ENCODE assay signal across 10 mouse cellular contexts in genomic region chr16:94331886-94332252, GRCm38 (mm10). TPM values are rescaled to one million over a fixed set of nuclear protein-coding genes. Genes with fewer than 3 reads are reported as not detected.
A peak's percentile ranks its signal among the peaks of the same experiment; 100 is the strongest.
DNase-seq lines count a peak whose midpoint lies in the region; ATAC-seq lines count a peak whose summit lies in the region.
"Had no signal": no experiment of that assay in that cellular context is flagged by ENCODE, and none has a peak within 500 bp of the region (broad histone marks: within the 10 kb centered on the region; RNA-seq: fewer than 3 reads in every experiment).

No protein-coding gene starts in this region.

- H3K4me3 ChIP-seq in hindbrain, embryonic 10.5 days = no peak overlapping the region
- H3K4me3 ChIP-seq in hindbrain, embryonic 13.5 days = no peak overlapping the region
- H3K4me3 ChIP-seq: embryonic facial prominence, embryonic 15.5 days; lung, embryonic 15.5 days had no signal

- no peak overlapping the region for H3K9ac ChIP-seq in hindbrain, embryonic 13.5 days
- H3K9ac ChIP-seq: embryonic facial prominence, embryonic 15.5 days; lung, embryonic 15.5 days had no signal

- peaks cover 50% of the 10 kb centered on the region for H3K27me3 ChIP-seq in hindbrain, embryonic 10.5 days (ENCODE audit: insufficient read depth, poor library complexity, severe bottlenecking)
- H3K27me3 ChIP-seq in hindbrain, embryonic 13.5 days = peaks cover 30% of the 10 kb centered on the region

- H3K4me1 ChIP-seq in hindbrain, embryonic 10.5 days (replicated peaks) = peaks cover 34% of the 10 kb centered on the region
- H3K4me1 ChIP-seq in hindbrain, embryonic 13.5 days (replicated peaks) = peaks cover 30% of the 10 kb centered on the region

- no peak for ATAC-seq in hindbrain, embryonic 13.5 days (ENCODE audit: low FRiP score)
- ATAC-seq in monocyte, adult 5-6 weeks (replicated peaks; ENCODE audit: insufficient number of reproducible peaks, low FRiP score, low TSS enrichment, poor library complexity, severe bottlenecking) = peak; percentile 80

- H3K27ac ChIP-seq in hindbrain, embryonic 10.5 days = no peak overlapping the region
- H3K27ac ChIP-seq in hindbrain, embryonic 13.5 days = no peak overlapping the region
- H3K27ac ChIP-seq: embryonic facial prominence, embryonic 15.5 days; lung, embryonic 15.5 days had no signal

- H3K36me3 ChIP-seq in hindbrain, embryonic 10.5 days = no peaks in the 10 kb centered on the region
- H3K36me3 ChIP-seq in hindbrain, embryonic 13.5 days = no peaks in the 10 kb centered on the region
- H3K36me3 ChIP-seq: embryonic facial prominence, embryonic 15.5 days; lung, embryonic 15.5 days had no signal

- no peak overlapping the region for H3K4me2 ChIP-seq in hindbrain, embryonic 13.5 days
- H3K4me2 ChIP-seq: embryonic facial prominence, embryonic 15.5 days; lung, embryonic 15.5 days had no signal

- peak; percentile 61 for DNase-seq in hindbrain, embryonic 10.5 days (ENCODE audit: low spot score)
- DNase-seq in CD4-positive, CD25-positive, alpha-beta regulatory T cell, adult 2 months (ENCODE audit: low read depth, low spot score) = peak; percentile 88
- peak; percentile 68 for DNase-seq in adrenal gland, adult 2 months
- DNase-seq in embryo, embryonic 10 days (ENCODE audit: low spot score) = peak; percentile 79
- DNase-seq in kidney, postnatal 14 days = peak; percentile 63
- DNase-seq in urinary bladder, adult 2 months (ENCODE audit: low spot score) = peak; percentile 58

- WGBS in hindbrain, embryonic 10.5 days = 57% methylated on average over 5 of the region's 5 CpGs
- 65% methylated on average over 5 of the region's 5 CpGs for WGBS in hindbrain, embryonic 13.5 days

- H3K9me3 ChIP-seq in hindbrain, embryonic 10.5 days = no peaks in the 10 kb centered on the region
- H3K9me3 ChIP-seq in hindbrain, embryonic 13.5 days = no peaks in the 10 kb centered on the region
- H3K9me3 ChIP-seq: embryonic facial prominence, embryonic 15.5 days; lung, embryonic 15.5 days had no signal

RNA-seq across cellular contexts. Expression of gene Ripply3, which starts 3.6 kb away (rescaled TPM):
- polyA plus RNA-seq in hindbrain, embryonic 10.5 days (2016; fragmentation: Nextera tagmentation; extraction: Ambion mirVana) = 5.1 and 6.9 TPM in 2 replicates
- polyA plus RNA-seq in hindbrain, embryonic 13.5 days (2015; fragmentation: Nextera tagmentation; extraction: Ambion mirVana) = 1.8 and 2.7 TPM in 2 replicates
- 1 to 10 TPM; 4.1 to 7.5 TPM for total RNA-seq in adrenal gland, adult 2 months (2021)
- 2.4 and 3.0 TPM in 2 replicates for polyA plus RNA-seq in adrenal gland, adult 2 months (2012; rRNA removed)
- total RNA-seq in monocyte, adult 5-6 weeks (2017) = not detected in 3 replicates
- polyA plus RNA-seq in urinary bladder, adult 2 months (2012; rRNA removed) = 2.1 and 2.2 TPM in 2 replicates

RNA-seq across cellular contexts. Expression of gene Hlcs, which starts 18.5 kb away (rescaled TPM):
- polyA plus RNA-seq in hindbrain, embryonic 10.5 days (2016; fragmentation: Nextera tagmentation; extraction: Ambion mirVana) = 10.3 and 13.3 TPM in 2 replicates
- polyA plus RNA-seq in hindbrain, embryonic 13.5 days (2015; fragmentation: Nextera tagmentation; extraction: Ambion mirVana) = 8.0 and 9.3 TPM in 2 replicates
- 10 to 100 TPM; 15.0 to 16.6 TPM for total RNA-seq in adrenal gland, adult 2 months (2021)
- polyA plus RNA-seq in adrenal gland, adult 2 months (2012; rRNA removed) = 10.3 and 10.4 TPM in 2 replicates
- 21.4 to 41.3 TPM (median 32.1 TPM) in 3 replicates for total RNA-seq in monocyte, adult 5-6 weeks (2017)
- 11.0 and 11.9 TPM in 2 replicates for polyA plus RNA-seq in urinary bladder, adult 2 months (2012; rRNA removed)

RNA-seq across cellular contexts. Expression of gene Ttc3, which starts 38.5 kb away (rescaled TPM):
- polyA plus RNA-seq in hindbrain, embryonic 10.5 days (2016; fragmentation: Nextera tagmentation; extraction: Ambion mirVana) = 318 and 335 TPM in 2 replicates
- 848 and 849 TPM in 2 replicates for polyA plus RNA-seq in hindbrain, embryonic 13.5 days (2015; fragmentation: Nextera tagmentation; extraction: Ambion mirVana)
- total RNA-seq in adrenal gland, adult 2 months (2021) = 10 to 100 TPM; 88.2 to 98.1 TPM
- 32.0 and 32.1 TPM in 2 replicates for polyA plus RNA-seq in adrenal gland, adult 2 months (2012; rRNA removed)
- 23.5 to 99.5 TPM (median 37.3 TPM) in 3 replicates for total RNA-seq in monocyte, adult 5-6 weeks (2017)
- 39.1 and 45.7 TPM in 2 replicates for polyA plus RNA-seq in urinary bladder, adult 2 months (2012; rRNA removed)

RNA-seq across cellular contexts. Expression of gene Pigp, which starts 39.8 kb away (rescaled TPM):
- 94.7 and 96.3 TPM in 2 replicates for polyA plus RNA-seq in hindbrain, embryonic 10.5 days (2016; fragmentation: Nextera tagmentation; extraction: Ambion mirVana)
- 137 and 141 TPM in 2 replicates for polyA plus RNA-seq in hindbrain, embryonic 13.5 days (2015; fragmentation: Nextera tagmentation; extraction: Ambion mirVana)
- 10 to 100 TPM; 87.0 to 94.7 TPM for total RNA-seq in adrenal gland, adult 2 months (2021)
- 42.1 and 47.7 TPM in 2 replicates for polyA plus RNA-seq in adrenal gland, adult 2 months (2012; rRNA removed)
- 14.6 to 31.3 TPM (median 19.6 TPM) in 3 replicates for total RNA-seq in monocyte, adult 5-6 weeks (2017)
- 92.5 and 102 TPM in 2 replicates for polyA plus RNA-seq in urinary bladder, adult 2 months (2012; rRNA removed)
